Mouse (Mus musculus): ENCODE results near the gene Gm4922. TPM values are rescaled to one million over a fixed set of nuclear protein-coding genes. Genes with fewer than 3 reads are reported as not detected.

The Gm4922 gene
- polyA plus RNA-seq, 1 experiment from 2014 or later: 0.12 TPM

DNA sequence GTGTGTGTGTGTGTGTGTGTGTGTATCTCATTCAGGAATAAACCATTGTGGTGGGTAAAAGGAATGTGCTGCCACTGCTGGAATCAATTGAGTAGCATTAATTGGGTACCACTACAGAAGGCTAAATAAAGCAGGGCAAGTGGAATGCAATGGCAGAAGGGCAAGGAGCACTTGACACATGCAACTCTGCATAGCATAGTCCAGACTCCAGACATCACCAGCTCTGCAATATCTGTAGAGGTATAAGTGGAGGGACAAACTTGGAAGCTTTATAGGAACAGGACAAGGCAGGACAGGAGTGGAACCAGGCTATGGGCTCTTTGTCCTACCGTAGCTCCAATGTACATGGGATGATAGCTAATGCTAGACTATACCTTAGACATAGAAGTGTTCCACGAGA is 25.2 kb upstream of the Gm4922 start:
- no peak overlapping the region for H3K4me2 ChIP-seq (ENCODE audit: low read length)
- WGBS: 85% methylated on average over 2 of the region's 2 CpGs
- H3K27ac ChIP-seq (ENCODE audit: low read depth): no peak overlapping the region
- no peaks in the 10 kb centered on the region for H3K27me3 ChIP-seq (replicated peaks; ENCODE audit: control insufficient read depth, insufficient read depth, low read length)
- DNase-seq (ENCODE audit: low spot score) (no peak), ATAC-seq (replicated peaks; ENCODE audit: low FRiP score, low TSS enrichment, low read depth) (no peak)
- H3K4me1 ChIP-seq (replicated peaks; ENCODE audit: control insufficient read depth, insufficient read depth, low read length): peaks cover 4% of the 10 kb centered on the region; the same call in 1 of the 2 replicates
- no peak overlapping the region for H3K4me3 ChIP-seq (ENCODE audit: low read depth, low read length)
- no peak overlapping the region for H3K9ac ChIP-seq (ENCODE audit: low read length)
- no peaks in the 10 kb centered on the region for H3K36me3 ChIP-seq (ENCODE audit: control insufficient read depth, insufficient read depth, low read length)
- no peaks in the 10 kb centered on the region for H3K9me3 ChIP-seq (ENCODE audit: control insufficient read depth, low read length)

DNA sequence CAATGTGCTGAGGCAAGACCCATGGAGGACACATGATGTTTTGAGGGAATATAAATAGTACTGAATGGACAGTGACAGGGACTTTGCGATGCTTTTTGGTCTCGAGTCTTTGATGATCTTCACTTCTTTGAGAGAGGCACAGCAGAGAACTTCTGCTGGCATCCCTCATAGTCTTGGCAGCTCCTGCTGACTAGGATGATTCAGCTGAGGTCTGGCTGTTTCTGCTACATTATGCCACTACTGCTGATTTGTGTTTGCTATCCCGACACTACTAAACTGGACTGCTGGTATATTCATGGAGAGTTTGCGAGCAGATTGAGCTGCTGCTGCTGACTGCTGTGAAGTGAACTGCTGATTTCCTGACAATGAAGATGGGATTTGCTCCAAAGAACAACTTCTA is 3.5 kb upstream of the Gm4922 start:
- H3K4me2 ChIP-seq (ENCODE audit: low read length): no peak overlapping the region
- H3K4me3 ChIP-seq (ENCODE audit: low read depth, low read length): no peak overlapping the region
- no peak overlapping the region for H3K27ac ChIP-seq (ENCODE audit: low read depth)
- ATAC-seq (replicated peaks; ENCODE audit: low FRiP score, low TSS enrichment, low read depth): no peak
- DNase-seq (ENCODE audit: low spot score): no peak
- no peaks in the 10 kb centered on the region for H3K27me3 ChIP-seq (replicated peaks; ENCODE audit: control insufficient read depth, insufficient read depth, low read length)
- no peak overlapping the region for H3K9ac ChIP-seq (ENCODE audit: low read length)
- WGBS: 81% methylated on average over 4 of the region's 4 CpGs
- H3K9me3 ChIP-seq (ENCODE audit: control insufficient read depth, low read length): no peaks in the 10 kb centered on the region
- H3K36me3 ChIP-seq (ENCODE audit: control insufficient read depth, insufficient read depth, low read length): no peaks in the 10 kb centered on the region
- H3K4me1 ChIP-seq (replicated peaks; ENCODE audit: control insufficient read depth, insufficient read depth, low read length): no peaks in the 10 kb centered on the region

DNA sequence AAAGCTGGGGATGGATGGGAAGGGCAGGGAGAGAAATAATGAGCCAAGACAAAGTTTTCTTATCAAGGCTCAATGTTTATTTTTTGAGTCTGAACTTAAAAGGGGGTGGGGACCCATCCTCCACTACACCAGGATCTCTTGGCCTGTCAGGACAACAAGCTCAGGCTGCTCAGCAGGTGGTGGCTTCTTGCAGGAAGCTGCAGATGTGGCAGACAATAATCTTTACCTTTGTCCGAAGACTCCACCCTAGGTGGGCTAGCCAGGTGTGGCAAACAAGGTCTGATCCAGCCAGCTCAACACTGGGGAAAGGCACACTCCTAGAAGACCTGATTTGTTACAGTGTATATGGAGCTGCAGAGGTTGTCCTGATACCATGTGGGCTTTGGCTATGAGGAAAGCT is 2.0 kb upstream of the Gm4922 start:
- H3K4me1 ChIP-seq (replicated peaks; ENCODE audit: control insufficient read depth, insufficient read depth, low read length): no peaks in the 10 kb centered on the region
- DNase-seq (ENCODE audit: low spot score) (no peak), ATAC-seq (replicated peaks; ENCODE audit: low FRiP score, low TSS enrichment, low read depth) (no peak)
- no peak overlapping the region for H3K27ac ChIP-seq (ENCODE audit: low read depth)
- no peak overlapping the region for H3K4me2 ChIP-seq (ENCODE audit: low read length)
- no peak overlapping the region for H3K4me3 ChIP-seq (ENCODE audit: low read depth, low read length)
- H3K36me3 ChIP-seq (ENCODE audit: control insufficient read depth, insufficient read depth, low read length): no peaks in the 10 kb centered on the region
- WGBS: 78% methylated on average over 1 of the region's 1 CpGs
- H3K27me3 ChIP-seq (replicated peaks; ENCODE audit: control insufficient read depth, insufficient read depth, low read length): no peaks in the 10 kb centered on the region
- H3K9me3 ChIP-seq (ENCODE audit: control insufficient read depth, low read length): no peaks in the 10 kb centered on the region
- H3K9ac ChIP-seq (ENCODE audit: low read length): no peak overlapping the region

DNA sequence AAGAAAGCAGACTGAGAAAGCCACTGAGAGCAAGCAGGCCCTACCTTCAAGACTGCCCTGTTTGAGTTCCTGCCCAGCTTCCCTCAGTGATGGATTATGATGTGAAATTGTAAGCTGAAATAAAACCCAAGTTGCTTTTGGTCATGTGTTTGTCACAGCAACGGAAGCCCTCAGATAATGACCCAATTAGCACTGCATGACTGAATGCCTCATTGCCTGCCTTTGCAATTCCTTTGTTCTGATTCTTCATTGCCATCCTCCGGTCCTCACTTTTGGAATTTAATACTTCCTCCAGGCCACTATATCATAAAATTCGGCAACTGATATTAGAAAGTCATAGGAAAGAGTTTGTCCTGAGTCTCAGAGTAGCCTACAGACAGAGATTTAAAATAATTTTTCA is 9.0 kb downstream of the Gm4922 start:
- Histone ChIP-seq H3K36me3 (ENCODE audit: control insufficient read depth, insufficient read depth, low read length) (no peaks in the 10 kb centered on the region), H3K4me2 (ENCODE audit: low read length) (no peak overlapping the region), H3K4me1 (replicated peaks; ENCODE audit: control insufficient read depth, insufficient read depth, low read length) (no peaks in the 10 kb centered on the region), H3K9me3 (ENCODE audit: control insufficient read depth, low read length) (no peaks in the 10 kb centered on the region), H3K27me3 (replicated peaks; ENCODE audit: control insufficient read depth, insufficient read depth, low read length) (no peaks in the 10 kb centered on the region), H3K4me3 (ENCODE audit: low read depth, low read length) (no peak overlapping the region), H3K27ac (ENCODE audit: low read depth) (no peak overlapping the region), H3K9ac (ENCODE audit: low read length) (no peak overlapping the region)
- ATAC-seq (replicated peaks; ENCODE audit: low FRiP score, low TSS enrichment, low read depth) (no peak), DNase-seq (ENCODE audit: low spot score) (peak; percentile 12)
- WGBS: 74% methylated on average over 3 of the region's 3 CpGs

DNA sequence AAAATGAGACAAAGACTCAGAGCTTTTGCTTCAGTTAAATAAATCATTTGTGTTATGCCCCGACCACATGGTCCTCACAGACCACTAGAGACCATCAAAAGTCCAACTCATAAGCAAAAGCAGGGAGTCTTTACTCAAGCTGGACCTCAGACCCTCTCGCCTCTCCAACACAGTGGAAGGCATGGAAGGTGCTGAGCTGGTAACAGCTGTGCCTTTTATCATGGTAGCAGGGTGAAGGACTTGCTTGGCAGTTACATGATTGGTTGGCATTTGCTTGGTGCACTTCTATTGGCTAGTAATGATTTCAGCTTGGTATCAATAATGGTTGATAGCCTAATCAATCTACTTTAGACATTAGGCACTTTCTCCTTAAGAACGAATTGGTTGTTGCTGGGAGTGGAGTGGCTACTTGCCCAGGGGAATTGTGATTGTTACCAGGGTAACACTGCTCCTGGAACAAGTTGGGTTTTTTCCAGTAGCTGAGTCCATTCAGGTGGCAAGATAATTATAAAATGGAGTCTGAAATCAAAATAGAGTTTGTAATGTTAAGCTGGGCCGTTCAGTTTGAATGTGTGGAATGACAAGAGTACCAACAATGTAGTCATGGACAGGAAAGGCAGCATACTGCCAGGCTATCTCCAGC is 13.9 kb downstream of the Gm4922 start:
- Histone ChIP-seq H3K9ac (ENCODE audit: low read length) (no peak overlapping the region), H3K9me3 (ENCODE audit: control insufficient read depth, low read length) (no peaks in the 10 kb centered on the region), H3K27ac (ENCODE audit: low read depth) (no peak overlapping the region), H3K4me1 (replicated peaks; ENCODE audit: control insufficient read depth, insufficient read depth, low read length) (no peaks in the 10 kb centered on the region), H3K27me3 (replicated peaks; ENCODE audit: control insufficient read depth, insufficient read depth, low read length) (no peaks in the 10 kb centered on the region), H3K4me3 (ENCODE audit: low read depth, low read length) (no peak overlapping the region), H3K4me2 (ENCODE audit: low read length) (no peak overlapping the region), H3K36me3 (ENCODE audit: control insufficient read depth, insufficient read depth, low read length) (no peaks in the 10 kb centered on the region)
- ATAC-seq (replicated peaks; ENCODE audit: low FRiP score, low TSS enrichment, low read depth): no peak
- no peak for DNase-seq (ENCODE audit: low spot score)
- WGBS: 82% methylated on average over 4 of the region's 4 CpGs

DNA sequence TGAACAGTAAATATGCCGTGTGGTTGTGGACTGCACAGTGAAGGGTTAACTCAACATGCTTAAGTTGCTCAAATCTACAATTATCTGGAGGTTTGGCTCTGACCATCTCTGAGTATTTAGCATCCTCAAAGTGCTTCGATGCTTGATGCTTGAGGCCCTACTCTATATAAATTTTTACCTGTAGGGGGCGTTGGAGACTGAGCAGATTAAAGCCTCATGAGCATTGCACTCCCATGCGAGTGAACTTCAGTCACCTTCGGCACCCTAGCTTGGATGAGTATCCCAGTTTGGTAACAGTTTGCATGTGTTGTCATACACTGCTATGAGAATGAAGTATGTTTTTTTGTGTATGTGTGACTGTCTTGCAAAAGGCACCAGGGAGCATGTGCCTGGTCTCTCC is 16.7 kb downstream of the Gm4922 start:
- ATAC-seq (replicated peaks; ENCODE audit: low FRiP score, low TSS enrichment, low read depth) (no peak), DNase-seq (ENCODE audit: low spot score) (no peak)
- Histone ChIP-seq H3K27ac (ENCODE audit: low read depth) (no peak overlapping the region), H3K4me1 (replicated peaks; ENCODE audit: control insufficient read depth, insufficient read depth, low read length) (no peaks in the 10 kb centered on the region), H3K27me3 (replicated peaks; ENCODE audit: control insufficient read depth, insufficient read depth, low read length) (no peaks in the 10 kb centered on the region), H3K4me2 (ENCODE audit: low read length) (no peak overlapping the region), H3K4me3 (ENCODE audit: low read depth, low read length) (no peak overlapping the region), H3K36me3 (ENCODE audit: control insufficient read depth, insufficient read depth, low read length) (no peaks in the 10 kb centered on the region), H3K9ac (ENCODE audit: low read length) (no peak overlapping the region), H3K9me3 (ENCODE audit: control insufficient read depth, low read length) (no peaks in the 10 kb centered on the region)
- 54% methylated on average over 5 of the region's 5 CpGs for WGBS

DNA sequence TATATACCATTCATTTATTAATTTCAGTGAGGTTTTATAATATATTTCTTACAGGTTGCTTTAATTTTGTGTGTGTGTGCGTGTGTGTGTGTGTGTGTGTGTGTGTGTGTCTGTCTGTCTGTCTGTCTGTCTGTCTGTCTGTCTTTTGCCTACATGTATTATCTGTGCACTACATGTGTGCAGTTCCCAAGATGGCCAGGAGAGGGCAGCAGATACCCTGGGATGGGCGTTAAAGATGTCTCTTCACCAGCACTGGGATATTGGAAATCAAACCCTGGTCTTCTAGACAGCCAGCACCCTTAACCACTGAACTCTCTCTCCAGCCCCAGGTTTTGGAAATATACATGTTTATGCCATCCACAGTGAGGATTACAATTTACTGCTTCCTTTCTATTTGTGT is 26.4 kb downstream of the Gm4922 start:
- Histone ChIP-seq H3K36me3 (ENCODE audit: control insufficient read depth, insufficient read depth, low read length) (no peaks in the 10 kb centered on the region), H3K4me3 (ENCODE audit: low read depth, low read length) (no peak overlapping the region), H3K4me1 (replicated peaks; ENCODE audit: control insufficient read depth, insufficient read depth, low read length) (no peaks in the 10 kb centered on the region), H3K27ac (ENCODE audit: low read depth) (no peak overlapping the region), H3K9me3 (ENCODE audit: control insufficient read depth, low read length) (no peaks in the 10 kb centered on the region), H3K9ac (ENCODE audit: low read length) (no peak overlapping the region), H3K4me2 (ENCODE audit: low read length) (no peak overlapping the region), H3K27me3 (replicated peaks; ENCODE audit: control insufficient read depth, insufficient read depth, low read length) (no peaks in the 10 kb centered on the region)
- 35% methylated on average over 2 of the region's 2 CpGs for WGBS
- ATAC-seq (replicated peaks; ENCODE audit: low FRiP score, low TSS enrichment, low read depth): no peak
- peak; percentile 69 for DNase-seq (ENCODE audit: low spot score)

DNA sequence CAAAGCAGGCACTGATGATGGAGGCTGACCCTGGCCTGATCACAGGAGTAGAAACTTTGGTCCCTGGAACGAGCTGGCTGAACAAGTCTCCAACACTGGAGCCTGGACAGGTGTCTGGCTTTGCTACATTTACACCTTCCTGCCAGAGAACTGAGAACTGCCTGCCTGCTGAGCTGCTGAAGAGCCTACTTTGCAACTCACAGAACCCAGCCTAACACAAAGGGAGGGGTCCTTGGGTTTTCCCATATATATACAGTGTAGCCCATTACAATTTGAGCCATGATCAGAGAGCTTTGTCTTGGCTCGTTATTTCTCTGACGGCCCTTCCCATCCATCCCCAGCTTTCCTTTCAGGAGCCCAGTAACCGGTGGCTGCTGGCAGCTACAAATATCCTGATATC is 36.5 kb downstream of the Gm4922 start:
- no peaks in the 10 kb centered on the region for H3K36me3 ChIP-seq (ENCODE audit: control insufficient read depth, insufficient read depth, low read length)
- DNase-seq (ENCODE audit: low spot score) (no peak), ATAC-seq (replicated peaks; ENCODE audit: low FRiP score, low TSS enrichment, low read depth) (no peak)
- H3K27ac ChIP-seq (ENCODE audit: low read depth): no peak overlapping the region
- no peaks in the 10 kb centered on the region for H3K27me3 ChIP-seq (replicated peaks; ENCODE audit: control insufficient read depth, insufficient read depth, low read length)
- H3K4me2 ChIP-seq (ENCODE audit: low read length): no peak overlapping the region
- no peak overlapping the region for H3K4me3 ChIP-seq (ENCODE audit: low read depth, low read length)
- no peaks in the 10 kb centered on the region for H3K4me1 ChIP-seq (replicated peaks; ENCODE audit: control insufficient read depth, insufficient read depth, low read length)
- H3K9me3 ChIP-seq (ENCODE audit: control insufficient read depth, low read length): no peaks in the 10 kb centered on the region
- 74% methylated on average over 4 of the region's 4 CpGs for WGBS
- H3K9ac ChIP-seq (ENCODE audit: low read length): no peak overlapping the region
